Comparison of ENCODE assay signal across 25 mouse cellular contexts in genomic region chr10:110415624-110416023, GRCm38 (mm10). TPM values are rescaled to one million over a fixed set of nuclear protein-coding genes. Genes with fewer than 3 reads are reported as not detected.
DNase-seq lines count a peak whose midpoint lies in the region; ATAC-seq and TF ChIP-seq lines count a peak whose summit lies in the region.
"Had no signal": no experiment of that assay in that cellular context is flagged by ENCODE, and none has a peak within 500 bp of the region (broad histone marks: within the 10 kb centered on the region; RNA-seq: fewer than 3 reads in every experiment).

No protein-coding gene starts in this region.

- H3K9ac ChIP-seq in forebrain, embryonic 11.5 days (ENCODE audit: low read length) = no peak overlapping the region
- no peak overlapping the region for H3K9ac ChIP-seq in midbrain, embryonic 12.5 days (replicated peaks)
- no peak overlapping the region for H3K9ac ChIP-seq in midbrain, postnatal 0 days (replicated peaks; ENCODE audit: low read length, poor library complexity, severe bottlenecking)
- H3K9ac ChIP-seq in hindbrain, embryonic 12.5 days = no peak overlapping the region
- H3K9ac ChIP-seq in midbrain, embryonic 15.5 days = no peak overlapping the region
- H3K9ac ChIP-seq: heart, embryonic 12.5 days; limb, embryonic 12.5 days; liver, postnatal 0 days; stomach, embryonic 15.5 days had no signal

- DNase-seq in forebrain, embryonic 11.5 days (ENCODE audit: low spot score) = no peak
- no peak for DNase-seq in forebrain, embryonic 10.5 days (ENCODE audit: extremely low spot score, low spot score)
- DNase-seq in midbrain, postnatal 0 days (ENCODE audit: low spot score) = no peak
- no peak for DNase-seq in adipocyte (ENCODE audit: low spot score)
- DNase-seq: adrenal gland, postnatal 25 days; cerebellum, adult 9-10 months; heart, adult 18-20 months; heart, postnatal 10 days; kidney, postnatal 25 days; liver, postnatal 0 days; lung, postnatal 10 days; thymus, adult 18-20 months; thymus, postnatal 4 days had no signal

- no peak overlapping the region for H3K4me2 ChIP-seq in forebrain, embryonic 11.5 days (ENCODE audit: low read depth, low read length, severe bottlenecking)
- no peak overlapping the region for H3K4me2 ChIP-seq in midbrain, embryonic 12.5 days (replicated peaks)
- no peak overlapping the region for H3K4me2 ChIP-seq in midbrain, postnatal 0 days (ENCODE audit: low read depth, low read length, poor library complexity, severe bottlenecking)
- H3K4me2 ChIP-seq in hindbrain, embryonic 12.5 days (replicated peaks) = no peak overlapping the region
- no peak overlapping the region for H3K4me2 ChIP-seq in midbrain, embryonic 15.5 days
- H3K4me2 ChIP-seq: heart, embryonic 12.5 days; limb, embryonic 12.5 days; liver, embryonic 11.5 days; stomach, embryonic 15.5 days had no signal

- ATAC-seq in forebrain, embryonic 11.5 days (replicated peaks; ENCODE audit: low FRiP score) = 0 out of 2 replicates have a peak, but pooled peaks have one; percentile 51
- peak; percentile 72; the same call in 1 of the 2 replicates for ATAC-seq in midbrain, embryonic 12.5 days (ENCODE audit: low FRiP score, low read depth)
- no peak for ATAC-seq in midbrain, postnatal 0 days (ENCODE audit: low FRiP score)
- ATAC-seq in hindbrain, embryonic 12.5 days (ENCODE audit: low FRiP score) = peak; percentile 21; the same call in 1 of the 2 replicates
- ATAC-seq in midbrain, embryonic 15.5 days (replicated peaks) = peak; percentile 65
- no peak for ATAC-seq in granulocyte monocyte progenitor cell, adult 5-6 weeks (replicated peaks; ENCODE audit: poor library complexity, severe bottlenecking)
- ATAC-seq: intestine, postnatal 0 days; liver, postnatal 0 days had no signal

- no peak overlapping the region for H3K4me3 ChIP-seq in forebrain, embryonic 11.5 days (ENCODE audit: low read depth, low read length)
- H3K4me3 ChIP-seq in forebrain, embryonic 10.5 days = no peak overlapping the region
- no peak overlapping the region for H3K4me3 ChIP-seq in midbrain, embryonic 12.5 days
- no peak overlapping the region for H3K4me3 ChIP-seq in midbrain, postnatal 0 days (ENCODE audit: low read depth, low read length)
- H3K4me3 ChIP-seq in hindbrain, embryonic 12.5 days = no peak overlapping the region
- no peak overlapping the region for H3K4me3 ChIP-seq in midbrain, embryonic 15.5 days
- H3K4me3 ChIP-seq: heart, embryonic 12.5 days; layer of hippocampus, adult 2 months; limb, embryonic 12.5 days; stomach, embryonic 15.5 days had no signal

- 61% methylated on average over 3 of the region's 3 CpGs for WGBS in forebrain, embryonic 11.5 days
- WGBS in forebrain, embryonic 10.5 days = 58% methylated on average over 3 of the region's 3 CpGs
- 53% methylated on average over 3 of the region's 3 CpGs for WGBS in midbrain, embryonic 12.5 days
- WGBS in midbrain, postnatal 0 days = 37% methylated on average over 3 of the region's 3 CpGs
- WGBS in hindbrain, embryonic 12.5 days = 41% methylated on average over 3 of the region's 3 CpGs
- WGBS in midbrain, embryonic 15.5 days = 46% methylated on average over 3 of the region's 3 CpGs

- no peaks in the 10 kb centered on the region for H3K36me3 ChIP-seq in forebrain, embryonic 11.5 days (ENCODE audit: control insufficient read depth, insufficient read depth, low read length)
- no peaks in the 10 kb centered on the region for H3K36me3 ChIP-seq in forebrain, embryonic 10.5 days (replicated peaks)
- H3K36me3 ChIP-seq in midbrain, embryonic 12.5 days = no peaks in the 10 kb centered on the region
- no peaks in the 10 kb centered on the region for H3K36me3 ChIP-seq in midbrain, postnatal 0 days (ENCODE audit: insufficient read depth, low read length)
- H3K36me3 ChIP-seq in hindbrain, embryonic 12.5 days = no peaks in the 10 kb centered on the region
- no peaks in the 10 kb centered on the region for H3K36me3 ChIP-seq in midbrain, embryonic 15.5 days (replicated peaks)
- H3K36me3 ChIP-seq: heart, embryonic 12.5 days; limb, embryonic 12.5 days; stomach, embryonic 15.5 days had no signal

- TF ChIP-seq CTCF in midbrain, postnatal 0 days (IDR thresholded peaks at IDR 0.05) = no peak

- H3K9me3 ChIP-seq in forebrain, embryonic 11.5 days (ENCODE audit: control insufficient read depth, low read length) = no peaks in the 10 kb centered on the region
- H3K9me3 ChIP-seq in forebrain, embryonic 10.5 days = no peaks in the 10 kb centered on the region
- no peaks in the 10 kb centered on the region for H3K9me3 ChIP-seq in midbrain, embryonic 12.5 days
- no peaks in the 10 kb centered on the region for H3K9me3 ChIP-seq in midbrain, postnatal 0 days (ENCODE audit: low read length)
- no peaks in the 10 kb centered on the region for H3K9me3 ChIP-seq in hindbrain, embryonic 12.5 days (replicated peaks)
- H3K9me3 ChIP-seq in midbrain, embryonic 15.5 days = no peaks in the 10 kb centered on the region
- H3K9me3 ChIP-seq: heart, embryonic 12.5 days; limb, embryonic 12.5 days; stomach, embryonic 15.5 days had no signal

- no peak overlapping the region for H3K27ac ChIP-seq in forebrain, embryonic 11.5 days (ENCODE audit: low read depth, low read length)
- no peak overlapping the region for H3K27ac ChIP-seq in forebrain, embryonic 10.5 days
- 0 out of 2 replicates have a peak overlapping the region, but pooled peaks have one; percentile 16 for H3K27ac ChIP-seq in midbrain, embryonic 12.5 days (replicated peaks)
- no peak overlapping the region for H3K27ac ChIP-seq in midbrain, postnatal 0 days (ENCODE audit: low read depth, low read length)
- peak overlapping the region; percentile 23; the same call in 1 of the 2 replicates for H3K27ac ChIP-seq in hindbrain, embryonic 12.5 days
- no peak overlapping the region for H3K27ac ChIP-seq in midbrain, embryonic 15.5 days
- H3K27ac ChIP-seq: layer of hippocampus, adult 2 months; limb, embryonic 12.5 days; stomach, embryonic 15.5 days had no signal

- H3K4me1 ChIP-seq in forebrain, embryonic 11.5 days (replicated peaks; ENCODE audit: control insufficient read depth, insufficient read depth, low read length) = no peaks in the 10 kb centered on the region
- no peaks in the 10 kb centered on the region for H3K4me1 ChIP-seq in forebrain, embryonic 10.5 days
- peaks cover 7% of the 10 kb centered on the region; the same call in 1 of the 2 replicates for H3K4me1 ChIP-seq in midbrain, embryonic 12.5 days
- 0 out of 2 replicates have a peak, but pooled peaks cover 5% of the 10 kb centered on the region for H3K4me1 ChIP-seq in midbrain, postnatal 0 days (ENCODE audit: insufficient read depth, low read length)
- peaks cover 14% of the 10 kb centered on the region for H3K4me1 ChIP-seq in hindbrain, embryonic 12.5 days
- peaks cover 22% of the 10 kb centered on the region for H3K4me1 ChIP-seq in midbrain, embryonic 15.5 days
- H3K4me1 ChIP-seq: heart, embryonic 12.5 days; limb, embryonic 12.5 days; stomach, embryonic 15.5 days had no signal

- no peaks in the 10 kb centered on the region for H3K27me3 ChIP-seq in forebrain, embryonic 11.5 days (ENCODE audit: control insufficient read depth, insufficient read depth, low read length)
- no peaks in the 10 kb centered on the region for H3K27me3 ChIP-seq in forebrain, embryonic 10.5 days (ENCODE audit: poor library complexity, severe bottlenecking)
- H3K27me3 ChIP-seq in midbrain, embryonic 12.5 days = no peaks in the 10 kb centered on the region
- no peaks in the 10 kb centered on the region for H3K27me3 ChIP-seq in midbrain, postnatal 0 days (ENCODE audit: insufficient read depth, low read length)
- H3K27me3 ChIP-seq in hindbrain, embryonic 12.5 days = no peaks in the 10 kb centered on the region
- H3K27me3 ChIP-seq in midbrain, embryonic 15.5 days (replicated peaks) = no peaks in the 10 kb centered on the region
- H3K27me3 ChIP-seq: heart, embryonic 12.5 days; limb, embryonic 12.5 days; stomach, embryonic 15.5 days had no signal

RNA-seq across cellular contexts. Expression of gene Nav3, which starts 40.4 kb away (rescaled TPM):
- 4.0 and 4.3 TPM in 2 replicates for polyA plus RNA-seq in forebrain, embryonic 11.5 days (2014; fragmentation: Nextera tagmentation; extraction: Ambion mirVana)
- 1.00 and 1.0 TPM in 2 replicates for polyA plus RNA-seq in forebrain, embryonic 10.5 days (2016; fragmentation: Nextera tagmentation; extraction: Ambion mirVana)
- 13.7 and 16.9 TPM in 2 replicates for polyA plus RNA-seq in midbrain, embryonic 12.5 days (2016; fragmentation: Nextera tagmentation; extraction: Ambion mirVana)
- total RNA-seq in midbrain, postnatal 0 days (2014; rRNA removed) = 102 and 121 TPM in 2 replicates
- 17.4 and 18.9 TPM in 2 replicates for polyA plus RNA-seq in midbrain, postnatal 0 days (2015; fragmentation: Nextera tagmentation; extraction: Ambion mirVana)
- 16.0 and 22.6 TPM in 2 replicates for polyA plus RNA-seq in hindbrain, embryonic 12.5 days (2016; fragmentation: Nextera tagmentation; extraction: Ambion mirVana)
- 24.7 and 27.0 TPM in 2 replicates for polyA plus RNA-seq in midbrain, embryonic 15.5 days (2015; fragmentation: Nextera tagmentation; extraction: Ambion mirVana)
- not detected in 2 replicates for total RNA-seq in granulocyte monocyte progenitor cell, adult 5-6 weeks (2014; fragmentation: Nextera tagmentation)
- total RNA-seq in granulocyte monocyte progenitor cell, adult 5-6 weeks (2017) = not detected in 2 replicates
- total RNA-seq: megakaryocyte progenitor cell, adult 5-6 weeks; monocyte, adult 5-6 weeks had no signal

Comparison
In these comparisons a context has a peak if more than half of its experiments do, and no peak if none do; other contexts are left out.
1. ATAC-seq: peak in forebrain, embryonic 11.5 days (single experiment), midbrain, embryonic 12.5 days (single experiment), hindbrain, embryonic 12.5 days (single experiment) and midbrain, embryonic 15.5 days (single experiment); none in midbrain, postnatal 0 days (single experiment) and granulocyte monocyte progenitor cell, adult 5-6 weeks (single experiment).
2. H3K27ac ChIP-seq: peak in midbrain, embryonic 12.5 days (single experiment) and hindbrain, embryonic 12.5 days (single experiment); none in forebrain, embryonic 11.5 days (single experiment), forebrain, embryonic 10.5 days (single experiment), midbrain, postnatal 0 days (single experiment) and midbrain, embryonic 15.5 days (single experiment).